Mouse (Mus musculus): ENCODE data around the gene Ptprn2. TPM values are rescaled to one million over a fixed set of nuclear protein-coding genes. Genes with fewer than 3 reads are reported as not detected.

Gene Ptprn2
- total and polyA plus RNA-seq, 3 experiments = 0.17 TPM; not detected in 2

GRCm38 (mm10) chr12:117224036-117224435, 738.5 kb downstream of the Ptprn2 start:
- DNase-seq (ENCODE audit: extremely low read depth) = no peak
- TF ChIP-seq IRF4 (IDR thresholded peaks at IDR 0.05; ENCODE audit: low read depth, low read length) (no peak), ETS1 (conservative IDR thresholded peaks at IDR 0.05; ENCODE audit: low read depth, low read length) (no peak), MYC (IDR thresholded peaks at IDR 0.05; ENCODE audit: low read depth, low read length) (no peak), ZMIZ1 (IDR thresholded peaks at IDR 0.05; ENCODE audit: low read depth, low read length) (no peak), CHD1 (IDR thresholded peaks at IDR 0.05; ENCODE audit: low read depth, low read length) (no peak), CHD2 (IDR thresholded peaks at IDR 0.05; ENCODE audit: low read length) (no peak), TBP (conservative IDR thresholded peaks at IDR 0.05; ENCODE audit: low read depth, low read length) (no peak), JUN (IDR thresholded peaks at IDR 0.05; ENCODE audit: insufficient read depth, low read depth, low read length) (no peak)
- Histone ChIP-seq H3K27ac (ENCODE audit: insufficient read depth, low read depth) (no peak overlapping the region), H3K4me1 (ENCODE audit: control insufficient read depth in 1 of 2, insufficient read depth in 2 of 2) (no peaks in the 10 kb centered on the region), H3K4me3 (replicated peaks in 1 of 3; ENCODE audit: low read depth in 2 of 3, low read length in 2 of 3, poor library complexity in 1 of 3) (no peak overlapping the region), H3K9me3 (replicated peaks; ENCODE audit: low read length) (no peaks in the 10 kb centered on the region), H3K79me2 (replicated peaks; ENCODE audit: control insufficient read depth, extremely low read depth, insufficient read depth, poor library complexity, severe bottlenecking) (no peaks in the 10 kb centered on the region), H3K27me3 (replicated peaks) (peaks cover 1% of the 10 kb centered on the region), H3K9ac (ENCODE audit: insufficient read depth, low read depth) (no peak overlapping the region), H3K4me2 (ENCODE audit: insufficient read depth, low read depth, poor library complexity, severe bottlenecking) (no peak overlapping the region), H3K36me3 (replicated peaks in 1 of 2; ENCODE audit: control insufficient read depth in 1 of 2, insufficient read depth in 1 of 2, low read length in 1 of 2) (no peaks in the 10 kb centered on the region)
- dilution Hi-C loops (cut with MboI; ENCODE audit: extremely low pct_ligation_motif_present, extremely low pct_unique_long_range_greater_than_20kb, low sequenced_read_pairs) = no loop called here
- in situ Hi-C loops (cut with MboI; ENCODE audit: low pct_ligation_motif_present, low pct_unique_long_range_greater_than_20kb, low sequenced_read_pairs) = no loop called here

- Histone ChIP-seq H3K9me3 (replicated peaks; ENCODE audit: low read length) (no peaks in the 10 kb centered on the region), H3K4me2 (ENCODE audit: insufficient read depth, low read depth, poor library complexity, severe bottlenecking) (no peak overlapping the region)
- dilution Hi-C loops (cut with MboI; ENCODE audit: extremely low pct_ligation_motif_present, extremely low pct_unique_long_range_greater_than_20kb, low sequenced_read_pairs) = no loop called here
These were observed 741.7 kb downstream of the Ptprn2 start for GRCm38 (mm10) chr12:117227236-117227635.

GRCm38 (mm10) chr12:117229442-117229841, 743.9 kb downstream of the Ptprn2 start:
- Histone ChIP-seq H3K4me3 (replicated peaks in 1 of 3; ENCODE audit: low read depth in 2 of 3, low read length in 2 of 3, poor library complexity in 1 of 3) (no peak overlapping the region), H3K27ac (ENCODE audit: insufficient read depth, low read depth) (no peak overlapping the region), H3K27me3 (replicated peaks) (no peaks in the 10 kb centered on the region), H3K79me2 (replicated peaks; ENCODE audit: control insufficient read depth, extremely low read depth, insufficient read depth, poor library complexity, severe bottlenecking) (no peaks in the 10 kb centered on the region), H3K4me1 (ENCODE audit: control insufficient read depth in 1 of 2, insufficient read depth in 2 of 2) (no peaks in the 10 kb centered on the region), H3K9ac (ENCODE audit: insufficient read depth, low read depth) (no peak overlapping the region), H3K9me3 (replicated peaks; ENCODE audit: low read length) (no peaks in the 10 kb centered on the region), H3K4me2 (ENCODE audit: insufficient read depth, low read depth, poor library complexity, severe bottlenecking) (no peak overlapping the region), H3K36me3 (replicated peaks in 1 of 2; ENCODE audit: control insufficient read depth in 1 of 2, insufficient read depth in 1 of 2, low read length in 1 of 2) (no peaks in the 10 kb centered on the region)
- no peak for DNase-seq (ENCODE audit: extremely low read depth)
- dilution Hi-C loops (cut with MboI; ENCODE audit: extremely low pct_ligation_motif_present, extremely low pct_unique_long_range_greater_than_20kb, low sequenced_read_pairs) (no loop called here), in situ Hi-C loops (cut with MboI; ENCODE audit: low pct_ligation_motif_present, low pct_unique_long_range_greater_than_20kb, low sequenced_read_pairs) (no loop called here)
- TF ChIP-seq HCFC1 (IDR thresholded peaks at IDR 0.05; ENCODE audit: low read depth, low read length) = no peak
- no peak for TF ChIP-seq ZMIZ1 (IDR thresholded peaks at IDR 0.05; ENCODE audit: low read depth, low read length)
- no peak for TF ChIP-seq NRF1 (IDR thresholded peaks at IDR 0.05; ENCODE audit: low read depth, low read length)
- TF ChIP-seq CHD2 (IDR thresholded peaks at IDR 0.05; ENCODE audit: low read length) = no peak
- TF ChIP-seq POLR2AphosphoS2 (IDR thresholded peaks at IDR 0.05; ENCODE audit: low read depth, low read length) = no peak
- no peak for TF ChIP-seq CTCF (conservative IDR thresholded peaks at IDR 0.05 in 1 of 2, IDR thresholded peaks at IDR 0.05 in 1 of 2; ENCODE audit: low read depth in 2 of 2, low read length in 2 of 2)
- TF ChIP-seq MEF2A (IDR thresholded peaks at IDR 0.05; ENCODE audit: borderline replicate concordance, low read depth, low read length) = no peak
- TF ChIP-seq UBTF (IDR thresholded peaks at IDR 0.05; ENCODE audit: low read depth, low read length) = no peak
- TF ChIP-seq USF1 (IDR thresholded peaks at IDR 0.05; ENCODE audit: low read depth, low read length) = no peak
- TF ChIP-seq KAT2A (IDR thresholded peaks at IDR 0.05; ENCODE audit: insufficient replicate concordance, low read length) = no peak
- no peak for TF ChIP-seq RCOR1 (conservative IDR thresholded peaks at IDR 0.05; ENCODE audit: low read depth, low read length)
- no peak for TF ChIP-seq JUND (conservative IDR thresholded peaks at IDR 0.05; ENCODE audit: low read depth, low read length)

More at GRCm38 (mm10) chr12:117227236-117227635, 741.7 kb downstream of the Ptprn2 start:
- Histone ChIP-seq H3K4me1 (ENCODE audit: control insufficient read depth in 1 of 2, insufficient read depth in 2 of 2) (no peaks in the 10 kb centered on the region), H3K36me3 (replicated peaks in 1 of 2; ENCODE audit: control insufficient read depth in 1 of 2, insufficient read depth in 1 of 2, low read length in 1 of 2) (no peaks in the 10 kb centered on the region), H3K9ac (ENCODE audit: insufficient read depth, low read depth) (no peak overlapping the region), H3K27ac (ENCODE audit: insufficient read depth, low read depth) (no peak overlapping the region), H3K79me2 (replicated peaks; ENCODE audit: control insufficient read depth, extremely low read depth, insufficient read depth, poor library complexity, severe bottlenecking) (no peaks in the 10 kb centered on the region), H3K4me3 (replicated peaks in 1 of 3; ENCODE audit: low read depth in 2 of 3, low read length in 2 of 3, poor library complexity in 1 of 3) (no peak overlapping the region), H3K27me3 (replicated peaks) (no peaks in the 10 kb centered on the region)
- TF ChIP-seq ELF1 (IDR thresholded peaks at IDR 0.05; ENCODE audit: low read depth, low read length) (no peak), JUN (IDR thresholded peaks at IDR 0.05; ENCODE audit: insufficient read depth, low read depth, low read length) (no peak), ZNF384 (IDR thresholded peaks at IDR 0.05; ENCODE audit: low read depth, low read length) (no peak), PAX5 (IDR thresholded peaks at IDR 0.05; ENCODE audit: low read length) (no peak), MXI1 (IDR thresholded peaks at IDR 0.05; ENCODE audit: low read depth, low read length) (no peak), POLR2A (IDR thresholded peaks at IDR 0.05; ENCODE audit: low read depth, low read length) (no peak)
- no peak for DNase-seq (ENCODE audit: extremely low read depth)
- in situ Hi-C loops (cut with MboI; ENCODE audit: low pct_ligation_motif_present, low pct_unique_long_range_greater_than_20kb, low sequenced_read_pairs) = no loop called here
